Mouse (Mus musculus): ENCODE results near the gene Tango6. TPM values are rescaled to one million over a fixed set of nuclear protein-coding genes. Genes with fewer than 3 reads are reported as not detected.
"Not testable (repeated sequence)": the region's sequence is repeated elsewhere in the genome, so short reads cannot be mapped to it uniquely, and the experiment has no call there.

The Tango6 gene
- polyA plus RNA-seq, 1 experiment from 2014 or later = 5.8 TPM

DNA sequence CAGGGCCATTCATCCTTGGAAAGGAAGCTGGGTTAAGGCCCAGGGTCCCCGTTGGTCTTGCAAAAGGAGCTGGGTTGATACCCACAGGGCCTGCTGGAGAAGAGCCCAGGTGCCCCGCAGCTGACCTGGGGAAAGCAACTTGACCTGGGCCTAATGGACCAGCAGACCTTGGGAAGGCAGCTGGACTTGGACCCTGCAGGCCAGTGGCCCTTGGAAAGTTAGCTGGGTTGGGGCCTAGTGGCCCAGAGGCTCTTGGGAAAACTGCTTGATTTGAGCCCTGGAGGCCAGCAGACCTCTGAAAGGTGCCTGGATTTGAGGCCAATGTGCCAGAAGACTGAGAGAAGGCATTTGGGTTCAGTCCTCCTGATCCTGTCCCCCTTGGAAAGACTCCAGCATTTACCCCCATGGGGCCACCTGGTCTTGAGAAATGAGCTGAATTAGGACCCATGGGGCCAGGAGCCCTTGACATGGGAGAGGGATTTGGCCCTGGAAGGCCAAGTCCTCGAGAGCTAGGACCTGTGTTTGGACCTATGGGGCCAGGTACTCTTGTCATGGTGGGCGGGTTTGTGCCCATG is 202.0 kb downstream of the Tango6 start:
- H3K27me3 ChIP-seq (ENCODE audit: control insufficient read depth, insufficient read depth, low read length); H3K9ac ChIP-seq (replicated peaks; ENCODE audit: low read depth, low read length); H3K4me3 ChIP-seq (ENCODE audit: low read depth, low read length); H3K9me3 ChIP-seq (ENCODE audit: control insufficient read depth, low read length); H3K4me2 ChIP-seq (ENCODE audit: low read depth, low read length); H3K27ac ChIP-seq (ENCODE audit: low read depth, low read length); ATAC-seq (ENCODE audit: low read depth); H3K4me1 ChIP-seq (ENCODE audit: control insufficient read depth, insufficient read depth, low read length): not testable (repeated sequence)
- 99% methylated on average over 4 of the region's 4 CpGs for WGBS
- H3K36me3 ChIP-seq (ENCODE audit: control insufficient read depth, insufficient read depth, low read length) = peaks cover 33% of the 10 kb centered on the region

DNA sequence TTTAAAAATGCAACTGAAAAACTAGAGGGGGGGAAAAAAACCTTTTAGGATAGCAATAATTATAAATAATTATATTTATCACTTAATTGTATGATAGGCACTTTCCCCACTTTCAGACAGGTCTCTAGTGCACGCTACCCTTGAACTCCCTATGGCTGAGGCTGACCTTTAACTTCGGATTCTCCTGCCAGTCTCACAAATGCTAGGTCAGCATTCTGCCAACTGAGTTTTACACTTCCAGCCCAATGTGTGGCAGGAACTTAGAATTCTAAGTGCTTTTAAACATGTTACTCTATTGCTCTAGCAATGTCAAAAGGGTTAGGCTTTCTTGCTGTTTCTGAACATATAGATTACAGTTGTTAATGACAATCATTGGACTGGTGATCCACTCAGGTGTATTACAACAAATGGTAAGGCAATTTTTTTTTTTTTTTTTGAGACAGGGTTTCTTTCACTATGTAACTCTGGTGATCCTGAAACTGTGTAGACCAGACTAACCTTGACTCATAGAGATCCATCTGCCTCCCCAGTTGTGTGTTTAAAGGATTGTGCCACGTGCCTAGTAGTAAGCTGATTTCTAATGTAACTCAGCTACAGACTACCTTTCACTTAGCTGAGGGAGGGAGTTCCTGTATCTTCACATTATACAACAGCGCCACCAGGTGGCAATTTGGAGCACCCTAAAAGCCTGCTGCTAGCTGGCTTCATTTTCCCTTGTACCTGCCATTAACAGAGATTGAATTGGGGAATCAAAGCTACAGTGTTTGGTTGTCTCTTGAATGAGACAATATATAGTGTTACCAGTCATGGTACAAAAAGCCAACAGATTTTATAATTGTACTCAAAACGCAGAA is 204.7 kb downstream of the Tango6 start:
- H3K4me1 ChIP-seq (ENCODE audit: control insufficient read depth, insufficient read depth, low read length) = peaks cover 5% of the 10 kb centered on the region; the same call in 1 of the 2 replicates
- H3K4me3 ChIP-seq (ENCODE audit: low read depth, low read length) = no peak overlapping the region
- no peaks in the 10 kb centered on the region for H3K27me3 ChIP-seq (ENCODE audit: control insufficient read depth, insufficient read depth, low read length)
- H3K27ac ChIP-seq (ENCODE audit: low read depth, low read length) = no peak overlapping the region
- no peaks in the 10 kb centered on the region for H3K9me3 ChIP-seq (ENCODE audit: control insufficient read depth, low read length)
- peaks cover 23% of the 10 kb centered on the region for H3K36me3 ChIP-seq (ENCODE audit: control insufficient read depth, insufficient read depth, low read length)
- 47% methylated on average over 5 of the region's 5 CpGs for WGBS
- H3K4me2 ChIP-seq (ENCODE audit: low read depth, low read length) = no peak overlapping the region
- no peak overlapping the region for H3K9ac ChIP-seq (replicated peaks; ENCODE audit: low read depth, low read length)
- ATAC-seq (ENCODE audit: low read depth) = peak; percentile 81

DNA sequence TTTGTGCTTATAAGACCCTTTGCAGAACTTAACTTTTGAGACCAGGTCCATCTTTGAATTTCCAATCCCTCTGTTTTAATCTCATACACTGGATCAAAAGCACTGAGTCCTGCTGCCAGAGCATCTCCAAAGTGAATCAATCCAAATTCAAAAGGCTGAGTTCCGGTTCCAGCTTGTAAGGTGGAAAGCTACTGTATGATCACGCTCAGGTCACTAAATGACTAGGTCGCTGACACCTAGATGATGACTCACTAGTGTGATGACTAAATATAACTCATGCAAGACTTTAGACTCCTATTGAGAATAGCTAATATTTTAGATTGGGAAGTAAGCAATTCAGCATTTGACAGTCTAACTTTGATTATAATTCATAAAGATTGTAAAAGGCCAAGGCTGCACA is 205.9 kb downstream of the Tango6 start:
- Histone ChIP-seq H3K9me3 (ENCODE audit: control insufficient read depth, low read length) (no peaks in the 10 kb centered on the region), H3K4me1 (ENCODE audit: control insufficient read depth, insufficient read depth, low read length) (peaks cover 5% of the 10 kb centered on the region; the same call in 1 of the 2 replicates), H3K4me2 (ENCODE audit: low read depth, low read length) (no peak overlapping the region), H3K4me3 (ENCODE audit: low read depth, low read length) (no peak overlapping the region), H3K27ac (ENCODE audit: low read depth, low read length) (no peak overlapping the region), H3K27me3 (ENCODE audit: control insufficient read depth, insufficient read depth, low read length) (no peaks in the 10 kb centered on the region), H3K9ac (replicated peaks; ENCODE audit: low read depth, low read length) (no peak overlapping the region), H3K36me3 (ENCODE audit: control insufficient read depth, insufficient read depth, low read length) (peaks cover 16% of the 10 kb centered on the region)
- ATAC-seq (ENCODE audit: low read depth) = no peak
- WGBS = 90% methylated on average over 3 of the region's 3 CpGs

DNA sequence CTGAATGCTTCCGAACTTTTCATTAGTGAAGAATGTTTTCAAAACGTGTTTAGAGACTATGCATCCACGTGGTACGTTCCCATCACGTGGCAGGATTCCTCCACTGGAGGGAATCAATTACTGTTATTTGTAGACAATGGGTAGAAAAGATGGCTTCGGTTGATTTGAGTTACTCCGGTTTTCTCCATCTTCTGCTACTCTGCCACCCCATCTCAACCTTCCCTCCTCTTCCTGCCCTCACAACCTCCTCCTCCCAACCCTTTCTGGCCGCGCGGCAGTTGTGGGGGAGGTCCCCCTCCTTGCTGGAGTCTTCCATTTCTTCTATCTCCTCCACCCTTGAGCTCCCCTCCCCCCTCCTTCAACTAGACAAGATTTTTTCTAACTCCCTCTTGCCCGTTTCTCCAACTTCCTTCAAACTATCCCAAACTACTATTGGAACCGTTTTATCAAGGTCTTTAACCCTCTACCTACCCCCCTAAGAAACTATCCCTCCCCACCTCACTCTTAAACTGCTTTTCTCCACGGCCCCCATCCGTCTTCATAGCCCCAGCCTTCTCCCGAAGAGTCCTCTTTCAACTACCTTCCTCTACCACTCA is 209.4 kb downstream of the Tango6 start:
- no peak for ATAC-seq (ENCODE audit: low read depth)
- WGBS = under 1% methylated on average over 15 of the region's 15 CpGs
- H3K9me3 ChIP-seq (ENCODE audit: control insufficient read depth, low read length) = no peaks in the 10 kb centered on the region

DNA sequence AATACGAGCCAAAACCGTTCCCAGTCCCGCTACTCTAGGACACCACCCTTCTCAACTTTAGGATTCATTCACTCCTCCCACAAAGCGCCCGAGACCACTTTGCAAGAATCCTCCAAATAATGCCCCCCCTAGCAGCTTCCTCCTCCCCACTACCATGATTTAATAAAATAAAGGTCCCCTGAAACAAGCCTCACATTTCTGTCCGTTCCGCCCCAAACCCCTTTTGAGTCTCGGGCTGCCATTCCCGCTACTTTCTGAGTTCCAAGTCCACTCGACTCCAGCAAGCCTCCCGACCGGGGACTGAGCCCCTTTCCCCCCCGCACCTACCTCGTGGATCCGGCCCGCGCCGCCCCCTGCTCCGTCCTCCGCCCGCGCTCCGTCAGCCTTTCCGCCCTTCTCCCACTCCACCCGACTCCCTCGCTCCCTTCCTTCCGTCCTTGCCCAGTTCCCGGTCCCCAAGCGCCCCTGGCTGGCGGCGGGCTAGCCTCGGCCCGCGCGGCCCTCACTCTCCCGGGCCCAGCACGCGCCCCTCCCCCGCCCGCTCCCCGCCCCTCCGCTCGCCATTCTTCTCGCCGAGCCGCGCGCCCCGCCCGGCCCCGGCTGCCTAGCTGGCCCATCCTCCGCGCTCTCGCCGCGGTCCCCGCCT is 210.1 kb downstream of the Tango6 start:
- Histone ChIP-seq H3K36me3 (ENCODE audit: control insufficient read depth, insufficient read depth, low read length) (peaks cover 6% of the 10 kb centered on the region; the same call in 1 of the 2 replicates), H3K4me1 (ENCODE audit: control insufficient read depth, insufficient read depth, low read length) (peaks cover 10% of the 10 kb centered on the region), H3K27ac (ENCODE audit: low read depth, low read length) (peak overlapping the region; percentile 93), H3K9me3 (ENCODE audit: control insufficient read depth, low read length) (no peaks in the 10 kb centered on the region), H3K4me2 (ENCODE audit: low read depth, low read length) (peak overlapping the region; percentile 75), H3K27me3 (ENCODE audit: control insufficient read depth, insufficient read depth, low read length) (no peaks in the 10 kb centered on the region), H3K9ac (replicated peaks; ENCODE audit: low read depth, low read length) (peak overlapping the region; percentile 94), H3K4me3 (ENCODE audit: low read depth, low read length) (peak overlapping the region; percentile 93)
- ATAC-seq (ENCODE audit: low read depth) = peak; percentile 81
- 1% methylated on average over 40 of the region's 57 CpGs for WGBS

More for the DNA sequence above, 209.4 kb downstream of the Tango6 start:
- peak overlapping the region; percentile 93 for H3K4me3 ChIP-seq (ENCODE audit: low read depth, low read length)
- H3K9ac ChIP-seq (replicated peaks; ENCODE audit: low read depth, low read length) = peak overlapping the region; percentile 94
- H3K36me3 ChIP-seq (ENCODE audit: control insufficient read depth, insufficient read depth, low read length) = 0 out of 2 replicates have a peak, but pooled peaks cover 6% of the 10 kb centered on the region
- H3K27me3 ChIP-seq (ENCODE audit: control insufficient read depth, insufficient read depth, low read length) = no peaks in the 10 kb centered on the region
- peaks cover 10% of the 10 kb centered on the region for H3K4me1 ChIP-seq (ENCODE audit: control insufficient read depth, insufficient read depth, low read length)
- H3K4me2 ChIP-seq (ENCODE audit: low read depth, low read length) = peak overlapping the region; percentile 75
- H3K27ac ChIP-seq (ENCODE audit: low read depth, low read length) = peak overlapping the region; percentile 93

DNA sequence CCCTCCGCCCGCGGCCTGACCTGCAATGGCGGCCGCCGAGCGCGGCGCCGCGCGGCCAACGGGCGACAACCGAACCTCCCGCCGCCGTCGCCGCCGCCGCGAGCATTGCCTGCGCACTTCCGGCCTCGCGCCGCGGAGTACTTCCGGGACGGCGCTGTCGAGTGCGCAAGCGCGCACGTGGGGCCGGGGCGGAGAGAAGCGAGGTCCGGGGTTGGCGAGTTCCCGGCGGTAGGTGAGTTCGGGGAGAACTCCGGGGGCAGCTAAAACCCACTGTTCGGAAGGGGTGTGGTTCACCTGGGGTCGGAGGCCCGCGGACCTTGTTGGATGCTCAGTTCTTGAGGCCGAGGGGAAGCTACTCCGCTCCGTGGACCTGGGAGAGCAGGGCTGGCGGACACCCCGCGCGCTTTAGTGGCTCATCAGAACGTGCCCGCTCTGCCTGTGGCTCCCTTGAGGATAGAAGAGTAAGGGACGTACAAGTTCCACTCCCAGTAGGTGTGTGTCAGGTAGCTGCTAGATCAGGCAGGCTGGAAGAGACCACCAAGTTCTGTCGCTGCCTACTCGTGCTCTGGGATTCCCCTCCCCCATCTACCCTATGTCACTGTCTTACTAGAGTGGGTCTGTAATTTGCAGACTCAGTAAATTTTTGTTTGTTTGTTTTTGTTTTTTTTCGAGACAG is 210.8 kb downstream of the Tango6 start, which contains the start of gene Utp4:
Gene Utp4, plus strand, starts transcription at position 156 of the 676 bp plus-strand sequence.
- no peaks in the 10 kb centered on the region for H3K27me3 ChIP-seq (ENCODE audit: control insufficient read depth, insufficient read depth, low read length)
- peak within 1 kb of the TSS; percentile 75 for H3K4me2 ChIP-seq (ENCODE audit: low read depth, low read length)
- H3K9me3 ChIP-seq (ENCODE audit: control insufficient read depth, low read length) = no peaks in the 10 kb centered on the region
- peak within 1 kb of the TSS; percentile 93 for H3K27ac ChIP-seq (ENCODE audit: low read depth, low read length)
- peaks cover 12% of the 10 kb centered on the region; the same call in 1 of the 2 replicates for H3K36me3 ChIP-seq (ENCODE audit: control insufficient read depth, insufficient read depth, low read length)
- under 1% methylated on average over 62 of the region's 63 CpGs for WGBS
- peaks cover 10% of the 10 kb centered on the region for H3K4me1 ChIP-seq (ENCODE audit: control insufficient read depth, insufficient read depth, low read length)
- ATAC-seq (ENCODE audit: low read depth) = peak; percentile 94
- H3K4me3 ChIP-seq (ENCODE audit: low read depth, low read length) = peak within 1 kb of the TSS; percentile 93
- peak within 1 kb of the TSS; percentile 94 for H3K9ac ChIP-seq (replicated peaks; ENCODE audit: low read depth, low read length)

DNA sequence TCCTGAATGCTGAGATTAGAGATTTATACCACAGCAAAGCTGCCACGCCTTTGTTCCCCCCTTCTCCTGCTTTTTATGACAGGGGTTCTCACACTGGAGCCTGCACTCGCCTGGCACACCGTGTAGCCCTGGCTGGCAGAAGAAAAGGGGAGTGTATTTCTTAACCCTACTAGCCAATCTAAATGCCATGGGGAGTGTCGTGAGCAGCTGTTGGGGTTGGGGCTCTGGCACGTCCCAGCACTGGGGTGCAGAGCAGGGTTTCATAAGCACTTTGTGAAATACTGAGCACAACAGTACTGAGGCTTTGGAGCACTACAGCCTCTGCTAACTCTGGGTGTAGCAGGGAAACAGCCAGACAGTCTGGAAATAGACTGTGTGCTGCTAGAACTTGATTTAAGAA is 216.6 kb downstream of the Tango6 start:
- Histone ChIP-seq H3K4me1 (ENCODE audit: control insufficient read depth, insufficient read depth, low read length) (peaks cover under 1% of the 10 kb centered on the region; the same call in 1 of the 2 replicates), H3K9ac (replicated peaks; ENCODE audit: low read depth, low read length) (no peak overlapping the region), H3K27ac (ENCODE audit: low read depth, low read length) (no peak overlapping the region), H3K36me3 (ENCODE audit: control insufficient read depth, insufficient read depth, low read length) (peaks cover 42% of the 10 kb centered on the region), H3K27me3 (ENCODE audit: control insufficient read depth, insufficient read depth, low read length) (no peaks in the 10 kb centered on the region), H3K9me3 (ENCODE audit: control insufficient read depth, low read length) (no peaks in the 10 kb centered on the region), H3K4me2 (ENCODE audit: low read depth, low read length) (no peak overlapping the region), H3K4me3 (ENCODE audit: low read depth, low read length) (no peak overlapping the region)
- ATAC-seq (ENCODE audit: low read depth) = no peak
- WGBS = 86% methylated on average over 5 of the region's 5 CpGs
